Comparison of ENCODE assay signal across 15 mouse cellular contexts in genomic region chr6:139586892-139587291, GRCm38 (mm10). TPM values are rescaled to one million over a fixed set of nuclear protein-coding genes. Genes with fewer than 3 reads are reported as not detected.
A peak's percentile ranks its signal among the peaks of the same experiment; 100 is the strongest.
DNase-seq lines count a peak whose midpoint lies in the region; ATAC-seq and TF ChIP-seq lines count a peak whose summit lies in the region.
"Had no signal": no experiment of that assay in that cellular context is flagged by ENCODE, and none has a peak within 500 bp of the region (broad histone marks: within the 10 kb centered on the region; RNA-seq: fewer than 3 reads in every experiment).

Gene Pik3c2g, plus strand, starts transcription at chr6:139587221.

- H3K27ac ChIP-seq in heart, embryonic 11.5 days (ENCODE audit: low read depth, low read length), result peak within 1 kb of the TSS; percentile 6; the same call in 1 of the 2 replicates
- H3K27ac ChIP-seq in heart, adult 2 months, result no peak within 1 kb of the TSS
- H3K27ac ChIP-seq in intestine, embryonic 16.5 days (ENCODE audit: low read length), result peak within 1 kb of the TSS; percentile 54; the same call in 1 of the 2 replicates
- no peak within 1 kb of the TSS for H3K27ac ChIP-seq in neural tube, embryonic 15.5 days (replicated peaks)
- no peak within 1 kb of the TSS for H3K27ac ChIP-seq in forebrain, postnatal 0 days (ENCODE audit: low read depth, low read length)
- H3K27ac ChIP-seq: macrophage had no signal

- intact Hi-C loops in heart, adult 2 months (cut with DNase I), result no loop called here

- DNase-seq in heart, adult 2 months, result no peak
- DNase-seq in liver (peak; percentile 25), adipocyte (ENCODE audit: low spot score) (no peak)
- DNase-seq in lung, postnatal 25 days (ENCODE audit: low spot score), result peak; percentile 51
- no peak for DNase-seq in forebrain, postnatal 0 days
- DNase-seq: cerebellum, adult 9-10 months; spleen, adult 18-20 months; thymus, postnatal 36 days had no signal

- whole genome bisulfite sequencing in heart, embryonic 11.5 days (ENCODE audit: insufficient replicate concordance), result 17% methylated on average over 15 of the region's 15 CpGs
- 14% methylated on average over 15 of the region's 15 CpGs for WGBS in heart, adult 2 months
- 28% methylated on average over 15 of the region's 15 CpGs for WGBS in intestine, embryonic 16.5 days
- WGBS in neural tube, embryonic 15.5 days, result 61% methylated on average over 15 of the region's 15 CpGs
- WGBS in forebrain, postnatal 0 days, result 84% methylated on average over 15 of the region's 15 CpGs

- no peak within 1 kb of the TSS for H3K9ac ChIP-seq in heart, embryonic 11.5 days (ENCODE audit: low read depth, low read length)
- no peak within 1 kb of the TSS for H3K9ac ChIP-seq in heart, adult 2 months (ENCODE audit: low read depth, low read length)
- H3K9ac ChIP-seq in intestine, embryonic 16.5 days (ENCODE audit: low read depth, low read length), result no peak within 1 kb of the TSS
- no peak within 1 kb of the TSS for H3K9ac ChIP-seq in neural tube, embryonic 15.5 days (replicated peaks)
- no peak within 1 kb of the TSS for H3K9ac ChIP-seq in forebrain, postnatal 0 days

- no peak for TF ChIP-seq POLR2A in heart, adult 2 months (IDR thresholded peaks at IDR 0.05; ENCODE audit: insufficient read depth, low read depth, low read length)

- H3K27me3 ChIP-seq in heart, embryonic 11.5 days (ENCODE audit: control insufficient read depth, insufficient read depth, low read length), result no peaks in the 10 kb centered on the region
- no peaks in the 10 kb centered on the region for H3K27me3 ChIP-seq in heart, adult 2 months (ENCODE audit: control insufficient read depth, insufficient read depth, low read length)
- no peaks in the 10 kb centered on the region for H3K27me3 ChIP-seq in intestine, embryonic 16.5 days (replicated peaks; ENCODE audit: control insufficient read depth, insufficient read depth, low read length)
- H3K27me3 ChIP-seq in neural tube, embryonic 15.5 days (replicated peaks), result 0 out of 2 replicates have a peak, but pooled peaks cover 2% of the 10 kb centered on the region
- no peaks in the 10 kb centered on the region for H3K27me3 ChIP-seq in forebrain, postnatal 0 days (ENCODE audit: insufficient read depth, low read length)

- H3K9me3 ChIP-seq in heart, embryonic 11.5 days (replicated peaks; ENCODE audit: control insufficient read depth, low read length), result no peaks in the 10 kb centered on the region
- no peaks in the 10 kb centered on the region for H3K9me3 ChIP-seq in intestine, embryonic 16.5 days (ENCODE audit: control insufficient read depth, low read length)
- no peaks in the 10 kb centered on the region for H3K9me3 ChIP-seq in neural tube, embryonic 15.5 days (replicated peaks)
- no peaks in the 10 kb centered on the region for H3K9me3 ChIP-seq in forebrain, postnatal 0 days (ENCODE audit: low read length)

- TF ChIP-seq CTCF in heart, adult 2 months (IDR thresholded peaks at IDR 0.05), result no peak
- no peak for TF ChIP-seq CTCF in forebrain, postnatal 0 days (IDR thresholded peaks at IDR 0.05; ENCODE audit: low read depth)

- peak within 1 kb of the TSS; percentile 66 for H3K4me2 ChIP-seq in heart, embryonic 11.5 days
- H3K4me2 ChIP-seq in intestine, embryonic 16.5 days (ENCODE audit: low read depth, low read length), result peak within 1 kb of the TSS; percentile 32
- no peak within 1 kb of the TSS for H3K4me2 ChIP-seq in neural tube, embryonic 15.5 days
- no peak within 1 kb of the TSS for H3K4me2 ChIP-seq in forebrain, postnatal 0 days (ENCODE audit: low read depth)

- no peaks in the 10 kb centered on the region for H3K36me3 ChIP-seq in heart, embryonic 11.5 days (ENCODE audit: control insufficient read depth, insufficient read depth, low read length)
- H3K36me3 ChIP-seq in heart, adult 2 months (ENCODE audit: control insufficient read depth, insufficient read depth, low read length), result no peaks in the 10 kb centered on the region
- H3K36me3 ChIP-seq in intestine, embryonic 16.5 days (ENCODE audit: control insufficient read depth, insufficient read depth, low read length), result no peaks in the 10 kb centered on the region
- H3K36me3 ChIP-seq in neural tube, embryonic 15.5 days, result no peaks in the 10 kb centered on the region
- no peaks in the 10 kb centered on the region for H3K36me3 ChIP-seq in forebrain, postnatal 0 days (ENCODE audit: insufficient read depth)

- peak within 1 kb of the TSS; percentile 36 for H3K4me3 ChIP-seq in heart, embryonic 11.5 days (ENCODE audit: low read depth, low read length)
- H3K4me3 ChIP-seq in heart, adult 2 months, result no peak within 1 kb of the TSS
- peak within 1 kb of the TSS; percentile 29 for H3K4me3 ChIP-seq in intestine, embryonic 16.5 days (ENCODE audit: low read length)
- no peak within 1 kb of the TSS for H3K4me3 ChIP-seq in neural tube, embryonic 15.5 days (replicated peaks)
- H3K4me3 ChIP-seq in forebrain, postnatal 0 days (ENCODE audit: low read depth, low read length), result no peak within 1 kb of the TSS
- H3K4me3 ChIP-seq: myocyte had no signal

- no peak for TF ChIP-seq EP300 in heart, adult 2 months (IDR thresholded peaks at IDR 0.05; ENCODE audit: insufficient read depth, low read depth, low read length)

- H3K79me2 ChIP-seq in heart, adult 2 months (replicated peaks; ENCODE audit: control insufficient read depth, insufficient read depth, low read length), result no peaks in the 10 kb centered on the region

- ATAC-seq in heart, embryonic 11.5 days (replicated peaks; ENCODE audit: insufficient number of reproducible peaks, low FRiP score, low TSS enrichment), result no peak
- peak; percentile 97 for ATAC-seq in intestine, embryonic 16.5 days
- ATAC-seq in neural tube, embryonic 15.5 days (ENCODE audit: low FRiP score), result no peak
- no peak for ATAC-seq in forebrain, postnatal 0 days
- ATAC-seq: hindbrain, embryonic 16.5 days had no signal

- H3K4me1 ChIP-seq in heart, embryonic 11.5 days (ENCODE audit: control insufficient read depth, insufficient read depth, low read length), result no peaks in the 10 kb centered on the region
- H3K4me1 ChIP-seq in heart, adult 2 months (ENCODE audit: control insufficient read depth, insufficient read depth, low read length), result peaks cover 1% of the 10 kb centered on the region
- no peaks in the 10 kb centered on the region; the same call in 1 of the 2 replicates for H3K4me1 ChIP-seq in intestine, embryonic 16.5 days (ENCODE audit: control insufficient read depth, insufficient read depth, low read length)
- H3K4me1 ChIP-seq in neural tube, embryonic 15.5 days, result peaks cover 5% of the 10 kb centered on the region; the same call in 1 of the 2 replicates
- no peaks in the 10 kb centered on the region for H3K4me1 ChIP-seq in forebrain, postnatal 0 days (ENCODE audit: insufficient read depth)

RNA-seq across cellular contexts. Expression of gene Pik3c2g, which starts in this region (rescaled TPM):
- 1.0 and 1.2 TPM in 2 replicates for polyA plus RNA-seq in heart, embryonic 11.5 days (2014; fragmentation: Nextera tagmentation; extraction: Ambion mirVana)
- not detected for total RNA-seq in heart, adult 2 months (2021)
- 0.09 TPM in 1 of 2 replicates, not detected in the other for polyA plus RNA-seq in heart, adult 2 months (2012; rRNA removed)
- polyA plus RNA-seq in intestine, embryonic 16.5 days (2015; fragmentation: Nextera tagmentation; extraction: Ambion mirVana), result 0.29 and 0.94 TPM in 2 replicates
- polyA plus RNA-seq in neural tube, embryonic 15.5 days (2015; fragmentation: Nextera tagmentation; extraction: Ambion mirVana), result 0.19 and 0.36 TPM in 2 replicates
- total RNA-seq in forebrain, postnatal 0 days (2014; rRNA removed), result 0.08 TPM in 1 of 2 replicates, not detected in the other
- polyA plus RNA-seq in forebrain, postnatal 0 days (2015; fragmentation: Nextera tagmentation; extraction: Ambion mirVana), result 0.25 and 0.39 TPM in 2 replicates
- polyA plus RNA-seq: C2C12, macrophage, myocyte had no signal

Comparison
In these comparisons a context has a peak if more than half of its experiments do, and no peak if none do; other contexts are left out.
1. Peak in ATAC-seq, H3K4me3 ChIP-seq, H3K27ac ChIP-seq and H3K4me2 ChIP-seq in intestine, embryonic 16.5 days; RNA of the gene not detected or under 1 TPM.
2. DNase-seq: peak in liver (single experiment) and lung, postnatal 25 days (single experiment); none in heart, adult 2 months (0 of 2), forebrain, postnatal 0 days (single experiment) and adipocyte (single experiment).